Mouse (Mus musculus) liver, adult 2 months (tissue): ENCODE measurements around the gene Eri3. TPM values are rescaled to one million over a fixed set of nuclear protein-coding genes. Genes with fewer than 3 reads are reported as not detected.

Source experiments
- DNase-seq: peaks from one replicate; pipeline ENCODE4 v3.0.0-alpha.2; 2011; ENCODE audit warnings: low read depth, low spot score; ENCODE audit errors: extremely low read depth
- H3K27ac ChIP-seq: fragments of 200-500 bp; replicated peaks from 2 replicates; pipeline ENCODE4 v1.5.1; 2012; ENCODE audit warnings: low read depth, mild to moderate bottlenecking, control low read depth, inconsistent platforms, low read length; ENCODE audit not compliant: insufficient read depth
- H3K27me3 ChIP-seq: fragments of 200-500 bp; 2 replicates; pipeline ENCODE4 v1.6.1; 2012; ENCODE audit warnings: mild to moderate bottlenecking, moderate library complexity, low read length, inconsistent platforms; ENCODE audit not compliant: control insufficient read depth, insufficient read depth
- H3K36me3 ChIP-seq: fragments of 200-500 bp; 2 replicates; pipeline ENCODE4 v1.6.1; 2012; ENCODE audit warnings: low read length, inconsistent platforms; ENCODE audit not compliant: control insufficient read depth, insufficient read depth
- H3K4me1 ChIP-seq: fragments of 200-500 bp; 2 replicates; pipeline ENCODE4 v1.6.1; 2011; ENCODE audit warnings: low read length; ENCODE audit not compliant: control insufficient read depth, insufficient read depth
- H3K4me3 ChIP-seq: fragments of 200-500 bp; 2 replicates; pipeline ENCODE4 v1.5.1; 2011; ENCODE audit warnings: low read depth, mild to moderate bottlenecking, control low read depth, low read length, moderate library complexity; ENCODE audit not compliant: insufficient read depth
- H3K79me2 ChIP-seq: fragments of 200-500 bp; 2 replicates; pipeline ENCODE4 v1.6.1; 2012; ENCODE audit warnings: inconsistent platforms, mild to moderate bottlenecking, low read length, moderate library complexity; ENCODE audit not compliant: control insufficient read depth, insufficient read depth
- H3K9ac ChIP-seq: fragments of 200-500 bp; 2 replicates; pipeline ENCODE4 v1.6.1; 2012; ENCODE audit warnings: low read depth, mild to moderate bottlenecking, control low read depth, inconsistent platforms, low read length
- CTCF ChIP-seq: fragments of 200-500 bp; IDR thresholded peaks from 2 replicates; pipeline ENCODE4 v1.5.1; 2011; ENCODE audit warnings: low read depth, low read length, control low read depth
- POLR2A ChIP-seq: fragments of 200-500 bp; IDR thresholded peaks from 2 replicates; pipeline ENCODE4 v1.6.1; 2011; ENCODE audit warnings: low read length, control low read depth; ENCODE audit not compliant: insufficient read depth; ENCODE audit errors: extremely low read depth
- WGBS: fragments of 180-500 bp; shearing (Covaris S2); methylation state at CpG from one replicate; pipeline ENCODE4 v1.1.7; 2018; 5-methylcytosine and 5-hydroxymethylcytosine counted together
- polyA plus RNA-seq: library from polyadenylated mRNA; depleted of rRNA; stranded (reverse); fragments of >200 nt; gene quantifications from 2 replicates; pipeline ENCODE4 v1.2.3, GENCODE M21; 2012; rRNA removed
- total RNA-seq: library from RNA; depleted of rRNA; stranded (reverse); fragments of >200 nt; gene quantifications from 2 replicates; pipeline ENCODE4 v1.2.3, GENCODE M21; 2014; rRNA removed

The Eri3 gene
- total RNA-seq, result 16.8 and 24.4 TPM in 2 replicates
- polyA plus RNA-seq, result 41.8 and 42.1 TPM in 2 replicates

- peak; percentile 80 for TF ChIP-seq POLR2A
- no peak for TF ChIP-seq CTCF
- under 1% methylated on average over 53 of the region's 53 CpGs for WGBS
- peak; percentile 95 for DNase-seq
- Histone ChIP-seq H3K9ac (peak within 1 kb of the TSS; percentile 86), H3K36me3 (no peaks in the 10 kb centered on the region), H3K27me3 (no peaks in the 10 kb centered on the region), H3K27ac (peak within 1 kb of the TSS; percentile 53), H3K4me1 (peaks cover 7% of the 10 kb centered on the region; the same call in 1 of the 2 replicates), H3K79me2 (peaks cover 12% of the 10 kb centered on the region; the same call in 1 of the 2 replicates), H3K4me3 (peak within 1 kb of the TSS; percentile 84)
These were observed at the start of gene Eri3 for GRCm38 (mm10) chr4:117550140-117550851. Gene Eri3, plus strand, starts transcription at chr4:117550365.

- Histone ChIP-seq H3K4me1 (no peaks in the 10 kb centered on the region), H3K27me3 (peaks cover 2% of the 10 kb centered on the region; the same call in 1 of the 2 replicates), H3K27ac (no peak overlapping the region), H3K9ac (no peak overlapping the region), H3K36me3 (no peaks in the 10 kb centered on the region), H3K4me3 (no peak overlapping the region), H3K79me2 (no peaks in the 10 kb centered on the region)
- TF ChIP-seq CTCF, result no peak
- no peak for TF ChIP-seq POLR2A
- WGBS, result 86% methylated on average over 4 of the region's 4 CpGs
- no peak for DNase-seq
These were observed 31.9 kb upstream of the Eri3 start for GRCm38 (mm10) chr4:117518246-117518645.

DNA sequence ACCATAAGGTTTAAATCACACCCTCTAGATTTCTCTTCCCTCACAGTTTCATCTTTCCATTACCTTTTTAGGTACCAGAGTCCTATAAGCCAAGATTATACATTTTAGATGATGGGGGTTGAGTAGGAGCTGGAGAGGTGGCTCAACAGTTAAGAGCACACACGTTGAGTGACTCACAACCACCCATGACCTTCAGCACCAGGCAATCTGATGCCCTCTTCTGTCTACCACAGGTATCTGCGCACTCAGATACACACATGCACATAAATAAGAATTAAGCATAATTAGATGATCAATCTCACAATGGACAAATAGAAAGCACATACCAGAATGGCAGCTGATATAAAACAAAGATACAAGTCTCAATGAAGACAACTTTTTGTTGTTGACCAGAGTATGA lies 28.8 kb upstream of the Eri3 start:
- peaks cover 2% of the 10 kb centered on the region; the same call in 1 of the 2 replicates for H3K27me3 ChIP-seq
- 58% methylated on average over 2 of the region's 2 CpGs for WGBS
- H3K27ac ChIP-seq, result no peak overlapping the region
- DNase-seq, result no peak
- no peak for TF ChIP-seq POLR2A
- TF ChIP-seq CTCF, result no peak
- H3K4me1 ChIP-seq, result no peaks in the 10 kb centered on the region
- no peak overlapping the region for H3K4me3 ChIP-seq
- H3K36me3 ChIP-seq, result no peaks in the 10 kb centered on the region
- H3K9ac ChIP-seq, result no peak overlapping the region
- H3K79me2 ChIP-seq, result no peaks in the 10 kb centered on the region

GRCm38 (mm10) chr4:117525990-117526389 lies 24.2 kb upstream of the Eri3 start:
- Histone ChIP-seq H3K9ac (no peak overlapping the region), H3K27ac (no peak overlapping the region), H3K4me3 (no peak overlapping the region), H3K36me3 (no peaks in the 10 kb centered on the region), H3K27me3 (no peaks in the 10 kb centered on the region), H3K4me1 (no peaks in the 10 kb centered on the region), H3K79me2 (no peaks in the 10 kb centered on the region)
- WGBS, result 85% methylated on average over 5 of the region's 5 CpGs
- DNase-seq, result no peak
- TF ChIP-seq CTCF (no peak), POLR2A (no peak)

GRCm38 (mm10) chr4:117527116-117527899 lies 22.9 kb upstream of the Eri3 start:
- Histone ChIP-seq H3K79me2 (no peaks in the 10 kb centered on the region), H3K27me3 (no peaks in the 10 kb centered on the region), H3K36me3 (no peaks in the 10 kb centered on the region), H3K27ac (no peak overlapping the region), H3K4me1 (no peaks in the 10 kb centered on the region), H3K4me3 (no peak overlapping the region), H3K9ac (no peak overlapping the region)
- TF ChIP-seq POLR2A, result no peak
- no peak for TF ChIP-seq CTCF
- no peak for DNase-seq
- 67% methylated on average over 9 of the region's 9 CpGs for WGBS
